Mouse (Mus musculus) liver, postnatal 0 days (tissue): ENCODE measurements around the gene Arhgef3. TPM values are rescaled to one million over a fixed set of nuclear protein-coding genes. Genes with fewer than 3 reads are reported as not detected.

Experiments used
- ATAC-seq: fragments of 200-750 bp; cut with Nextera tagmentation; 2 replicates; pipeline ENCODE4 v1.8.0; 2017; ENCODE audit warnings: mild to moderate bottlenecking, moderate library complexity
- DNase-seq: peaks from one replicate; pipeline ENCODE4 v3.0.0-alpha.2; 2016
- H3K27ac ChIP-seq: fragments of 300-500 bp; sonication (generic); 2 replicates; pipeline ENCODE4 v1.5.1; 2014; ENCODE audit warnings: antibody characterized with exemption, moderate library complexity, mild to moderate bottlenecking, low read depth
- H3K27me3 ChIP-seq: fragments of 300-500 bp; sonication (generic); 2 replicates; pipeline ENCODE4 v1.6.1; 2014; ENCODE audit warnings: low read length, control low read depth, mixed read lengths; ENCODE audit not compliant: insufficient read depth
- H3K36me3 ChIP-seq: fragments of 300-500 bp; sonication (generic); replicated peaks from 2 replicates; pipeline ENCODE4 v1.6.1; 2014; ENCODE audit warnings: mild to moderate bottlenecking, control low read depth, low read length, moderate library complexity, mixed read lengths; ENCODE audit not compliant: insufficient read depth
- H3K4me1 ChIP-seq: fragments of 300-500 bp; sonication (generic); 2 replicates; pipeline ENCODE4 v1.6.1; 2014; ENCODE audit warnings: antibody characterized with exemption, mild to moderate bottlenecking, control low read depth; ENCODE audit not compliant: insufficient read depth
- H3K4me2 ChIP-seq: fragments of 300-500 bp; sonication (generic); 2 replicates; pipeline ENCODE4 v1.6.1; 2014; ENCODE audit warnings: low read depth, mild to moderate bottlenecking, low read length, moderate library complexity, mixed read lengths
- H3K4me3 ChIP-seq: fragments of 300-500 bp; sonication (generic); 2 replicates; pipeline ENCODE4 v1.5.1; 2014; ENCODE audit warnings: low read depth, low read length
- H3K9ac ChIP-seq: fragments of 300-500 bp; sonication (generic); replicated peaks from 2 replicates; pipeline ENCODE4 v1.6.1; 2014; ENCODE audit warnings: mild to moderate bottlenecking, moderate library complexity
- H3K9me3 ChIP-seq: fragments of 300-500 bp; sonication (generic); 2 replicates; pipeline ENCODE4 v1.6.1; 2016; ENCODE audit warnings: mild to moderate bottlenecking, control low read depth, low read length, mixed read lengths
- CTCF ChIP-seq: sonication (generic); IDR thresholded peaks from 2 replicates; pipeline ENCODE4 v1.5.1; 2016; ENCODE audit warnings: antibody characterized with exemption, low read depth
- EP300 ChIP-seq: IDR thresholded peaks from 2 replicates; pipeline ENCODE4 v1.6.1; 2016; ENCODE audit warnings: antibody characterized with exemption, low read depth, mild to moderate bottlenecking
- WGBS: fragments of 180-500 bp; shearing (Covaris S2); extraction: QIAGEN DNeasy Blood & Tissue Kit; methylation state at CpG from one replicate; pipeline ENCODE4 v1.1.7; 2014; ENCODE audit not compliant: insufficient replicate concordance; 5-methylcytosine and 5-hydroxymethylcytosine counted together
- polyA plus RNA-seq: library from polyadenylated mRNA; unstranded; fragments of >200 nt; fragmentation: Nextera tagmentation; extraction: Ambion mirVana; gene quantifications from 2 replicates; pipeline ENCODE4 v1.2.1, GENCODE M21; 2015

Gene Arhgef3
- polyA plus RNA-seq, 1 experiment from 2014 or later = 11.4 TPM

GRCm38 (mm10) chr14:27303294-27303693 lies 188.6 kb downstream of the Arhgef3 start:
- no peaks in the 10 kb centered on the region for H3K9me3 ChIP-seq

GRCm38 (mm10) chr14:27304408-27304807 lies 189.7 kb downstream of the Arhgef3 start:
- Histone ChIP-seq H3K27ac (no peak overlapping the region), H3K4me3 (no peak overlapping the region), H3K27me3 (no peaks in the 10 kb centered on the region), H3K36me3 (no peaks in the 10 kb centered on the region), H3K9ac (no peak overlapping the region), H3K4me1 (peaks cover 8% of the 10 kb centered on the region), H3K9me3 (no peaks in the 10 kb centered on the region), H3K4me2 (no peak overlapping the region)
- no peak for ATAC-seq
- no peak for TF ChIP-seq EP300
- no peak for TF ChIP-seq CTCF
- no peak for DNase-seq
- 66% methylated on average over 4 of the region's 4 CpGs for WGBS

More at GRCm38 (mm10) chr14:27303294-27303693, 188.6 kb downstream of the Arhgef3 start:
- Histone ChIP-seq H3K4me2 (no peak overlapping the region), H3K4me1 (peaks cover 8% of the 10 kb centered on the region), H3K27me3 (no peaks in the 10 kb centered on the region), H3K9ac (no peak overlapping the region), H3K36me3 (no peaks in the 10 kb centered on the region), H3K27ac (no peak overlapping the region), H3K4me3 (no peak overlapping the region)
- ATAC-seq = no peak
- 73% methylated on average over 4 of the region's 4 CpGs for WGBS
- DNase-seq = no peak
- TF ChIP-seq EP300 (no peak), CTCF (no peak)

DNA sequence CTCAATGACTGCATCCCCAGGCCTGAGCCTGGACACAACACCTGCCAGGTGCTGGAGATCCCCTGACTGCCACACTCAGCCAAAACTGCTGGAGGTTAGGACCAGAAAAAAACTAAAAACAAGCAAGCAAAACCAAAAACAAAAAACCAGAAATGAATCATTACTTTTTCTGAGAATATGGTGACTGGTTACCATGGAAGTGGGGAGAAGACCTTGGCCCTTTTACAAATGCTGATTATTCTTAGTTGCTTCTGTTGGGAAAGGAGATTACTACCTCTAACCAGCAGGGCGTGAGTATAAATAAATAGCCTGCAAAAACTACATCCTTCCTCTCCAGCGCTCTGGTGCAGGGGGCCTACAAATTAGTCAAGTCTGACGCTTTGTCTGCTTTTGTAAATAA lies 194.1 kb downstream of the Arhgef3 start:
- Histone ChIP-seq H3K4me1 (no peaks in the 10 kb centered on the region), H3K4me2 (no peak overlapping the region), H3K9me3 (no peaks in the 10 kb centered on the region), H3K27me3 (no peaks in the 10 kb centered on the region), H3K9ac (no peak overlapping the region), H3K36me3 (no peaks in the 10 kb centered on the region), H3K27ac (no peak overlapping the region), H3K4me3 (no peak overlapping the region)
- WGBS = 64% methylated on average over 3 of the region's 3 CpGs
- TF ChIP-seq CTCF (no peak), EP300 (no peak)
- ATAC-seq (no peak), DNase-seq (no peak)

GRCm38 (mm10) chr14:27310559-27311242 lies 196.0 kb downstream of the Arhgef3 start:
- Histone ChIP-seq H3K4me3 (no peak overlapping the region), H3K36me3 (no peaks in the 10 kb centered on the region), H3K9ac (no peak overlapping the region), H3K9me3 (no peaks in the 10 kb centered on the region), H3K4me2 (no peak overlapping the region), H3K27me3 (no peaks in the 10 kb centered on the region), H3K4me1 (no peaks in the 10 kb centered on the region), H3K27ac (no peak overlapping the region)
- DNase-seq (no peak), ATAC-seq (no peak)
- TF ChIP-seq CTCF (no peak), EP300 (no peak)
- 68% methylated on average over 4 of the region's 4 CpGs for WGBS

DNA sequence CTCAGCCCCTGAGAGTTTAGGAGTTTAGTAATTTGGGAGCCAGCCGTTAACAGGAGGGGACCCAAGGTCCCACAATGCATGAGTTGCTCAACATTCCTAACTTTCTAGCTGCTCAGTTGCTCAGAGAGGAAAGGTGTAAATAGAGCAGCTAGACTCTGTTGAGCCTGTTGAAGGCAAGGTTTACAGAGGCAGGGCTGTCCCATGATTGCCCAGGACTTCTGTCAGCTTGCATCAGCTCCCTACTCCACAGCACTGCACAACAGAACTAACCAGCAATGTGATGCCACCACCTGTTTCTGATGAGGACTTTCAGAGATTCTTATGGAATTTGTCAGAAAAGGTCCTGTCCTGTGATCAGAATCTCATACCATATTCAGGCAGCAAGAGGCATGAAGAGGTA lies 197.7 kb downstream of the Arhgef3 start:
- DNase-seq (no peak), ATAC-seq (peak; percentile 89)

DNA sequence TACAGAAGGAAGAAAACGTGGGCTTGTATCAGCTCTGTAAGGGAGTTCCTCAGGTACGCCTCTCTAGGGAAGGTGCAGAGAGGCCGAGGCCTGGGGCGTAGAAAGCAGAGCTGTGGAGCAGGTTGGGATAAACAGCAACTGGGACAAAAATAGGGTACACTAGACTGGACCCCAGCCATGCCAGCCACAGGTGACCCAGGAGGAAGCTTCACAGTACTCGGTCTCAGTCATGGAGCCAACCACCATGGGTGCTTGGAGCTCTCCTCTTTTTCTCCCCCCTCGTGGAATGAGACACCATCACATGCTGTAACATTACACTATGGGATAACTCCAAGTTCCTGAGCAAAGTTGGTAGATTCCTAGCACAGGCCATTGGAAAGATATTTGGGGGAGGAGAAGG lies 201.0 kb downstream of the Arhgef3 start:
- H3K4me1 ChIP-seq = no peaks in the 10 kb centered on the region
- H3K27ac ChIP-seq = no peak overlapping the region
- no peak for TF ChIP-seq EP300
- no peak for TF ChIP-seq CTCF
- no peak overlapping the region for H3K4me3 ChIP-seq
- H3K36me3 ChIP-seq = no peaks in the 10 kb centered on the region
- no peaks in the 10 kb centered on the region for H3K9me3 ChIP-seq
- DNase-seq = no peak
- 75% methylated on average over 6 of the region's 6 CpGs for WGBS
- no peak overlapping the region for H3K9ac ChIP-seq
- no peak for ATAC-seq
- no peak overlapping the region for H3K4me2 ChIP-seq
- no peaks in the 10 kb centered on the region for H3K27me3 ChIP-seq

More for the DNA sequence above, 197.7 kb downstream of the Arhgef3 start:
- TF ChIP-seq CTCF = no peak
- no peak for TF ChIP-seq EP300
- H3K27me3 ChIP-seq = no peaks in the 10 kb centered on the region
- H3K4me2 ChIP-seq = no peak overlapping the region
- no peak overlapping the region for H3K4me3 ChIP-seq
- H3K27ac ChIP-seq = no peak overlapping the region
- WGBS = 47% methylated on average over 1 of the region's 1 CpGs
- no peaks in the 10 kb centered on the region for H3K9me3 ChIP-seq
- no peak overlapping the region for H3K9ac ChIP-seq
- no peaks in the 10 kb centered on the region for H3K36me3 ChIP-seq
- no peaks in the 10 kb centered on the region for H3K4me1 ChIP-seq

DNA sequence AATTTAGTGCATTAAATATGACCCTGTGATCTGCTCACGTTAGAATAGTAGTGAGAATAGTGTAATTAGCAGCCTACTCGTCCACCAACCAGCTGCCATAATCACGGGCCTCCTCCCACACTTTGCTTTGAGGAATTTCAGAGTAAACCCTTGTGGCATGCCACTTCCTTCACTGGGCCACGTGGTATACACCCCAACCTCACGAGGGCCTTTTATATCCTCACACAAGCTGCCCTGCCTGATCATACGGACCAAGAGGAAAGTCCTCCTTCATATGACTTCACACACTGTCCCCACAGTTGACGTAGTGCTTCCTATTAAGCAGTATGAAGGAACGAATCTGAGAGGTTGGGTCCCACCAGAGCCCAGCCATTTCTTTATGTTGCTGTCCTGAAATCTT lies 202.4 kb downstream of the Arhgef3 start:
- H3K4me2 ChIP-seq = no peak overlapping the region
- no peaks in the 10 kb centered on the region for H3K9me3 ChIP-seq
- H3K4me1 ChIP-seq = no peaks in the 10 kb centered on the region
- ATAC-seq (no peak), DNase-seq (no peak)
- no peak overlapping the region for H3K27ac ChIP-seq
- H3K27me3 ChIP-seq = no peaks in the 10 kb centered on the region
- TF ChIP-seq EP300 (no peak), CTCF (no peak)
- WGBS = 41% methylated on average over 8 of the region's 8 CpGs
- no peaks in the 10 kb centered on the region for H3K36me3 ChIP-seq
- no peak overlapping the region for H3K4me3 ChIP-seq
- no peak overlapping the region for H3K9ac ChIP-seq
